Comparison of ENCODE assay signal across 10 mouse cellular contexts in genomic region chr2:34784085-34784484, GRCm38 (mm10). TPM values are rescaled to one million over a fixed set of nuclear protein-coding genes. Genes with fewer than 3 reads are reported as not detected.
A peak's percentile ranks its signal among the peaks of the same experiment; 100 is the strongest.
DNase-seq lines count a peak whose midpoint lies in the region; ATAC-seq and TF ChIP-seq lines count a peak whose summit lies in the region.
"Had no signal": no experiment of that assay in that cellular context is flagged by ENCODE, and none has a peak within 500 bp of the region (broad histone marks: within the 10 kb centered on the region; RNA-seq: fewer than 3 reads in every experiment).

No protein-coding gene starts in this region.

- no peak overlapping the region for H3K4me2 ChIP-seq in midbrain, embryonic 14.5 days (ENCODE audit: low read length)
- H3K4me2 ChIP-seq in midbrain, embryonic 11.5 days = no peak overlapping the region
- no peak overlapping the region for H3K4me2 ChIP-seq in kidney, postnatal 0 days (ENCODE audit: low read length)
- H3K4me2 ChIP-seq: neural tube, embryonic 13.5 days had no signal

- no peaks in the 10 kb centered on the region for H3K9me3 ChIP-seq in midbrain, embryonic 14.5 days (ENCODE audit: control insufficient read depth, low read length)
- H3K9me3 ChIP-seq in midbrain, embryonic 11.5 days (ENCODE audit: control insufficient read depth, low read length) = no peaks in the 10 kb centered on the region
- no peaks in the 10 kb centered on the region for H3K9me3 ChIP-seq in kidney, postnatal 0 days (replicated peaks; ENCODE audit: low read length)
- H3K9me3 ChIP-seq: neural tube, embryonic 13.5 days had no signal

- 67% methylated on average over 2 of the region's 2 CpGs for WGBS in midbrain, embryonic 14.5 days
- WGBS in midbrain, embryonic 11.5 days = 69% methylated on average over 2 of the region's 2 CpGs
- 88% methylated on average over 2 of the region's 2 CpGs for WGBS in kidney, postnatal 0 days

- H3K9ac ChIP-seq in midbrain, embryonic 14.5 days (replicated peaks; ENCODE audit: low read length) = no peak overlapping the region
- H3K9ac ChIP-seq in midbrain, embryonic 11.5 days (ENCODE audit: low read length) = no peak overlapping the region
- H3K9ac ChIP-seq in kidney, postnatal 0 days (ENCODE audit: low read depth, low read length) = no peak overlapping the region
- H3K9ac ChIP-seq: neural tube, embryonic 13.5 days had no signal

- peak; percentile 83 for TF ChIP-seq CTCF in kidney, postnatal 0 days (IDR thresholded peaks at IDR 0.05; ENCODE audit: low read depth)

- peaks cover 36% of the 10 kb centered on the region for H3K36me3 ChIP-seq in midbrain, embryonic 14.5 days (ENCODE audit: control insufficient read depth, insufficient read depth, low read length)
- H3K36me3 ChIP-seq in midbrain, embryonic 11.5 days (ENCODE audit: control insufficient read depth, insufficient read depth, low read length) = peaks cover 9% of the 10 kb centered on the region; the same call in 1 of the 2 replicates
- peaks cover 41% of the 10 kb centered on the region for H3K36me3 ChIP-seq in kidney, postnatal 0 days (ENCODE audit: insufficient read depth, low read length)

- no peaks in the 10 kb centered on the region for H3K4me1 ChIP-seq in midbrain, embryonic 14.5 days (ENCODE audit: control insufficient read depth, insufficient read depth, low read length)
- H3K4me1 ChIP-seq in midbrain, embryonic 11.5 days (ENCODE audit: control insufficient read depth, insufficient read depth, low read length) = no peaks in the 10 kb centered on the region
- H3K4me1 ChIP-seq in kidney, postnatal 0 days (replicated peaks; ENCODE audit: insufficient read depth, low read length) = no peaks in the 10 kb centered on the region
- H3K4me1 ChIP-seq: neural tube, embryonic 13.5 days had no signal

- H3K27me3 ChIP-seq in midbrain, embryonic 14.5 days (ENCODE audit: control insufficient read depth, insufficient read depth, low read length) = no peaks in the 10 kb centered on the region
- no peaks in the 10 kb centered on the region for H3K27me3 ChIP-seq in midbrain, embryonic 11.5 days (ENCODE audit: control insufficient read depth, insufficient read depth, low read length)
- no peaks in the 10 kb centered on the region for H3K27me3 ChIP-seq in kidney, postnatal 0 days (ENCODE audit: insufficient read depth, low read length)
- H3K27me3 ChIP-seq: neural tube, embryonic 13.5 days had no signal

- peak; percentile 50 to 51 for DNase-seq in adrenal gland, adult 18-20 months (ENCODE audit: low spot score in 2 of 2)
- DNase-seq in adrenal gland, adult 8-10 months = no peak
- DNase-seq in midbrain, embryonic 14.5 days = peak; percentile 41
- no peak for DNase-seq in midbrain, embryonic 11.5 days (ENCODE audit: low spot score, missing footprints)
- peak; percentile 35 for DNase-seq in embryo, embryonic 11 days
- DNase-seq in kidney, postnatal 0 days (ENCODE audit: low spot score) = peak; percentile 49
- peak; percentile 68 for DNase-seq in thymus, postnatal 4 days

- no peak for ATAC-seq in midbrain, embryonic 14.5 days (ENCODE audit: low FRiP score, low TSS enrichment)
- ATAC-seq in midbrain, embryonic 11.5 days (ENCODE audit: low FRiP score) = no peak
- no peak for ATAC-seq in kidney, postnatal 0 days (replicated peaks; ENCODE audit: low FRiP score, low read depth)
- peak; percentile 70 for ATAC-seq in megakaryocyte progenitor cell, adult 5-6 weeks (replicated peaks; ENCODE audit: poor library complexity)

- no peak overlapping the region for H3K4me3 ChIP-seq in midbrain, embryonic 14.5 days (replicated peaks; ENCODE audit: low read depth, low read length)
- no peak overlapping the region for H3K4me3 ChIP-seq in midbrain, embryonic 11.5 days (ENCODE audit: low read depth, low read length)
- H3K4me3 ChIP-seq in kidney, postnatal 0 days (replicated peaks; ENCODE audit: low read depth, low read length) = no peak overlapping the region
- H3K4me3 ChIP-seq: neural tube, embryonic 13.5 days had no signal

- no peak overlapping the region for H3K27ac ChIP-seq in midbrain, embryonic 14.5 days (replicated peaks; ENCODE audit: low read depth, low read length)
- no peak overlapping the region for H3K27ac ChIP-seq in midbrain, embryonic 11.5 days (ENCODE audit: low read depth, low read length)
- no peak overlapping the region for H3K27ac ChIP-seq in kidney, postnatal 0 days
- H3K27ac ChIP-seq: neural tube, embryonic 13.5 days had no signal

RNA-seq across cellular contexts. Expression of gene Hspa5, which starts 12.3 kb away (rescaled TPM):
- total RNA-seq in adrenal gland, adult 18-20 months (2021) = 100 to 1,000 TPM; 686 to 689 TPM
- total RNA-seq in adrenal gland, adult 8-10 months (2022) = 100 to 1,000 TPM; 553 to 818 (median 637) TPM
- polyA plus RNA-seq in midbrain, embryonic 14.5 days (2014; fragmentation: Nextera tagmentation; extraction: Ambion mirVana) = 299 and 450 TPM in 2 replicates
- 846 and 849 TPM in 2 replicates for polyA plus RNA-seq in midbrain, embryonic 11.5 days (2014; fragmentation: Nextera tagmentation; extraction: Ambion mirVana)
- polyA plus RNA-seq in kidney, postnatal 0 days (2015; fragmentation: Nextera tagmentation; extraction: Ambion mirVana) = 688 and 780 TPM in 2 replicates
- total RNA-seq in megakaryocyte progenitor cell, adult 5-6 weeks (2015) = 536 and 641 TPM in 2 replicates
- 1,697 and 1,773 TPM in 2 replicates for total RNA-seq in megakaryocyte progenitor cell, adult 5-6 weeks (2017)

RNA-seq across cellular contexts. Expression of gene Rabepk, which starts 15.6 kb away (rescaled TPM):
- total RNA-seq in adrenal gland, adult 18-20 months (2021) = 10 to 100 TPM; 23.9 to 26.7 TPM
- 10 to 100 TPM; 26.4 to 33.2 (median 29.0) TPM for total RNA-seq in adrenal gland, adult 8-10 months (2022)
- polyA plus RNA-seq in midbrain, embryonic 14.5 days (2014; fragmentation: Nextera tagmentation; extraction: Ambion mirVana) = 20.3 and 25.4 TPM in 2 replicates
- 28.8 and 31.3 TPM in 2 replicates for polyA plus RNA-seq in midbrain, embryonic 11.5 days (2014; fragmentation: Nextera tagmentation; extraction: Ambion mirVana)
- 30.8 and 33.3 TPM in 2 replicates for polyA plus RNA-seq in kidney, postnatal 0 days (2015; fragmentation: Nextera tagmentation; extraction: Ambion mirVana)
- 18.1 and 21.7 TPM in 2 replicates for total RNA-seq in megakaryocyte progenitor cell, adult 5-6 weeks (2015)
- 40.4 and 52.7 TPM in 2 replicates for total RNA-seq in megakaryocyte progenitor cell, adult 5-6 weeks (2017)

RNA-seq across cellular contexts. Expression of gene Gapvd1, which starts 29.1 kb away (rescaled TPM):
- 10 to 100 TPM; 51.6 to 66.8 TPM for total RNA-seq in adrenal gland, adult 18-20 months (2021)
- 10 to 100 TPM; 69.2 to 84.9 (median 78.4) TPM for total RNA-seq in adrenal gland, adult 8-10 months (2022)
- 91.8 and 132 TPM in 2 replicates for polyA plus RNA-seq in midbrain, embryonic 14.5 days (2014; fragmentation: Nextera tagmentation; extraction: Ambion mirVana)
- polyA plus RNA-seq in midbrain, embryonic 11.5 days (2014; fragmentation: Nextera tagmentation; extraction: Ambion mirVana) = 102 and 104 TPM in 2 replicates
- polyA plus RNA-seq in kidney, postnatal 0 days (2015; fragmentation: Nextera tagmentation; extraction: Ambion mirVana) = 56.6 and 58.7 TPM in 2 replicates
- 45.4 and 56.7 TPM in 2 replicates for total RNA-seq in megakaryocyte progenitor cell, adult 5-6 weeks (2015)
- total RNA-seq in megakaryocyte progenitor cell, adult 5-6 weeks (2017) = 73.4 and 83.3 TPM in 2 replicates

RNA-seq across cellular contexts. Expression of gene Fbxw2, which starts 42.0 kb away (rescaled TPM):
- 10 to 100 TPM; 66.5 to 68.9 TPM for total RNA-seq in adrenal gland, adult 18-20 months (2021)
- total RNA-seq in adrenal gland, adult 8-10 months (2022) = 10 to 100 TPM; 65.3 to 90.7 (median 79.0) TPM
- polyA plus RNA-seq in midbrain, embryonic 14.5 days (2014; fragmentation: Nextera tagmentation; extraction: Ambion mirVana) = 75.3 and 91.5 TPM in 2 replicates
- 63.7 and 66.8 TPM in 2 replicates for polyA plus RNA-seq in midbrain, embryonic 11.5 days (2014; fragmentation: Nextera tagmentation; extraction: Ambion mirVana)
- 61.0 and 65.8 TPM in 2 replicates for polyA plus RNA-seq in kidney, postnatal 0 days (2015; fragmentation: Nextera tagmentation; extraction: Ambion mirVana)
- 47.7 and 48.8 TPM in 2 replicates for total RNA-seq in megakaryocyte progenitor cell, adult 5-6 weeks (2015)
- total RNA-seq in megakaryocyte progenitor cell, adult 5-6 weeks (2017) = 49.1 and 54.3 TPM in 2 replicates

RNA-seq across cellular contexts. Expression of gene Gm34653, which starts 48.7 kb away (rescaled TPM):
- not detected for total RNA-seq in adrenal gland, adult 18-20 months (2021)
- total RNA-seq in adrenal gland, adult 8-10 months (2022) = under 1 TPM in 1 of 4 experiments, not detected in 3; 0.16 TPM
- polyA plus RNA-seq in midbrain, embryonic 14.5 days (2014; fragmentation: Nextera tagmentation; extraction: Ambion mirVana) = 0.13 TPM in 1 of 2 replicates, not detected in the other
- not detected in 2 replicates for polyA plus RNA-seq in midbrain, embryonic 11.5 days (2014; fragmentation: Nextera tagmentation; extraction: Ambion mirVana)
- polyA plus RNA-seq in kidney, postnatal 0 days (2015; fragmentation: Nextera tagmentation; extraction: Ambion mirVana) = not detected in 2 replicates
- total RNA-seq in megakaryocyte progenitor cell, adult 5-6 weeks (2015) = 0.64 TPM in 1 of 2 replicates, not detected in the other
- not detected in 2 replicates for total RNA-seq in megakaryocyte progenitor cell, adult 5-6 weeks (2017)
- polyA plus RNA-seq: heart, embryonic 14.5 days; neural tube, embryonic 13.5 days had no signal

Comparison
In these comparisons a context has a peak if more than half of its experiments do, and no peak if none do; other contexts are left out.
1. DNase-seq: peak in adrenal gland, adult 18-20 months (2 of 2), midbrain, embryonic 14.5 days (single experiment), embryo, embryonic 11 days (single experiment), kidney, postnatal 0 days (single experiment) and thymus, postnatal 4 days (single experiment); none in adrenal gland, adult 8-10 months (single experiment) and midbrain, embryonic 11.5 days (single experiment).